Mouse (Mus musculus): ENCODE data around the gene Kif2c. TPM values are rescaled to one million over a fixed set of nuclear protein-coding genes. Genes with fewer than 3 reads are reported as not detected.

Kif2c gene
- polyA plus RNA-seq, 1 experiment from 2014 or later, result 24.6 TPM

DNA sequence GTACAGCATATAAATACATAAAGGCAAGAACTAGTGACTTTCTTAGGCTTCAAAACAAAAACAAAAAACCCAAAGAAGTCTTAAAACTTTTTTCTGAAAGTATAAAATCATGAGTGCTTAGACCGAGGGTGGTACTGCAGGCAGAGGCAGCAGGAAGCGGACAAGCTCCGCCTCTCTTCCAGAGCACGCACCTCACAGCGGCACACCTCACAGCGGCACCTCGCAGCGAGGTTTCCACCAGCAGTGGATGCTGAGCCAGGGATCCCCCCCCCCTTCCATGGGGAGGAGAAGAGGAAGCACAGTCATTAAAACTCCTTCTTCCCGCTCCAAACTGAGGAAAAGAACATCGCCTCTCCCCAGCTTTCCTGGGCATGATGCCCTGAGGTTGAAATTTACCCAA lies 22.8 kb downstream of the Kif2c start:
- no peak overlapping the region for H3K9ac ChIP-seq (ENCODE audit: low read depth, low read length)
- H3K9me3 ChIP-seq (replicated peaks; ENCODE audit: low read length), result no peaks in the 10 kb centered on the region
- DNase-seq (ENCODE audit: low spot score), result no peak
- no peaks in the 10 kb centered on the region for H3K27me3 ChIP-seq (ENCODE audit: insufficient read depth, low read length)
- no peak for ATAC-seq (replicated peaks; ENCODE audit: low FRiP score, low read depth)
- H3K27ac ChIP-seq, result no peak overlapping the region
- no peaks in the 10 kb centered on the region for H3K4me1 ChIP-seq (replicated peaks; ENCODE audit: insufficient read depth, low read length)
- no peak overlapping the region for H3K4me2 ChIP-seq (ENCODE audit: low read length)
- 84% methylated on average over 10 of the region's 10 CpGs for WGBS
- no peak for TF ChIP-seq CTCF (IDR thresholded peaks at IDR 0.05; ENCODE audit: low read depth)
- H3K36me3 ChIP-seq (ENCODE audit: insufficient read depth, low read length), result peaks cover 23% of the 10 kb centered on the region
- no peak overlapping the region for H3K4me3 ChIP-seq (replicated peaks; ENCODE audit: low read depth, low read length)

DNA sequence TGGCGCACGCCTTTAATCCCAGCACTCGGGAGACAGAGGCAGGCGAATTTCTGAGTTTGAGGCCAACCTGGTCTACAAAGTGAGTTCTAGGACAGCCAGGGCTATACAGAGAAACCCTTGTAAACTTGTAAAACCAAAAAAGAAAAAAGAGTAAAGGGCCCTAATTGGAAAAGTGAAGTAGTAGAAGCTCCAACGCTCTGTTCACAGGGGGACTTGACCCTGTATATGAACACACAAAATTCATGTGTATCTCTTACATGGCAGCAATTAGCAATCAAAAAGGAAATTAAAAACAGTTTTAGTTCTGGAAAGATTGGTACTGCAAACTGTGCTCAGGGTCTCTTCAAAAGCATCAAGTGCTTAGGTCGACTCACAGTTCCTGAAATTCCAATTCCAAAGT lies 26.1 kb downstream of the Kif2c start:
- no peaks in the 10 kb centered on the region for H3K27me3 ChIP-seq (ENCODE audit: insufficient read depth, low read length)
- H3K9me3 ChIP-seq (replicated peaks; ENCODE audit: low read length), result no peaks in the 10 kb centered on the region
- ATAC-seq (replicated peaks; ENCODE audit: low FRiP score, low read depth), result no peak
- H3K36me3 ChIP-seq (ENCODE audit: insufficient read depth, low read length), result peaks cover 32% of the 10 kb centered on the region
- H3K4me1 ChIP-seq (replicated peaks; ENCODE audit: insufficient read depth, low read length), result peaks cover 6% of the 10 kb centered on the region; the same call in 1 of the 2 replicates
- peak overlapping the region; percentile 90; the same call in 1 of the 2 replicates for H3K9ac ChIP-seq (ENCODE audit: low read depth, low read length)
- H3K27ac ChIP-seq, result peak overlapping the region; percentile 95
- peak overlapping the region; percentile 93 for H3K4me3 ChIP-seq (replicated peaks; ENCODE audit: low read depth, low read length)
- TF ChIP-seq CTCF (IDR thresholded peaks at IDR 0.05; ENCODE audit: low read depth), result no peak
- peak overlapping the region; percentile 86 for H3K4me2 ChIP-seq (ENCODE audit: low read length)
- DNase-seq (ENCODE audit: low spot score), result no peak
- 28% methylated on average over 6 of the region's 6 CpGs for WGBS

DNA sequence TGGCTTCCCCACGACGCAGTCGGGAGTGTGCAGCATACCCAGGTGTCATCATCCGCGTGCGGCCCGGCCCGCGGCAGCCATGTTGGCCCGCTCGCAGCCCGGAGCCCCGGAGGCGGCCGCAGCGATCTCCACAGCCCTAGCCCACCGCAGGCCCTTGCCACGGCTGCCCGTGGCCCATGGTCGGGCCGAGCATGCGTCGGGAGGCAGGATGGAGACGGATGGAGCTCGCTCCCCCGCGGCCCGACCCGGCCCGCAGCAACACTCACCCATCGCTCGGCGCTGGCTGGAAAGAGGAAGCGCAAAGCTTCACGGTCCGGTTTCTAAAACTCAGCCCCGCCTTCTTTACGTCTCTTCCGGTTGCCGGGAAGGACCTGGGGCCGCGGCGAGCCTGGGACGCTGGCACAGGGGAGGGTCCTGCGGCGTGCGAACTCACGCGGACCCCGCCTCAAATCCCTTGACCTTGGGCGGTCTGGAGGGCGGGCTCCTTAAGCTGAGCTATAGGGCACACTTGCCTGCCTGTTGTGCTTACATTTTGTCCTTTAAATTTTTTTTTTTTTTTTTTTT lies 26.6 kb downstream of the Kif2c start, which contains the start of gene Rps8:
Rps8 (minus strand) TSS at position 452 of the 564 bp plus-strand sequence.
- Histone ChIP-seq H3K36me3 (ENCODE audit: insufficient read depth, low read length) (peaks cover 33% of the 10 kb centered on the region), H3K9ac (ENCODE audit: low read depth, low read length) (peak within 1 kb of the TSS; percentile 90), H3K27me3 (ENCODE audit: insufficient read depth, low read length) (no peaks in the 10 kb centered on the region), H3K4me1 (replicated peaks; ENCODE audit: insufficient read depth, low read length) (peaks cover 6% of the 10 kb centered on the region; the same call in 1 of the 2 replicates), H3K9me3 (replicated peaks; ENCODE audit: low read length) (no peaks in the 10 kb centered on the region), H3K4me3 (replicated peaks; ENCODE audit: low read depth, low read length) (peak within 1 kb of the TSS; percentile 93), H3K4me2 (ENCODE audit: low read length) (peak within 1 kb of the TSS; percentile 86), H3K27ac (peak within 1 kb of the TSS; percentile 95)
- ATAC-seq (replicated peaks; ENCODE audit: low FRiP score, low read depth), result peak; percentile 89
- 0% methylated on average over 52 of the region's 52 CpGs for WGBS
- no peak for TF ChIP-seq CTCF (IDR thresholded peaks at IDR 0.05; ENCODE audit: low read depth)
- peak; percentile 96 for DNase-seq (ENCODE audit: low spot score)

DNA sequence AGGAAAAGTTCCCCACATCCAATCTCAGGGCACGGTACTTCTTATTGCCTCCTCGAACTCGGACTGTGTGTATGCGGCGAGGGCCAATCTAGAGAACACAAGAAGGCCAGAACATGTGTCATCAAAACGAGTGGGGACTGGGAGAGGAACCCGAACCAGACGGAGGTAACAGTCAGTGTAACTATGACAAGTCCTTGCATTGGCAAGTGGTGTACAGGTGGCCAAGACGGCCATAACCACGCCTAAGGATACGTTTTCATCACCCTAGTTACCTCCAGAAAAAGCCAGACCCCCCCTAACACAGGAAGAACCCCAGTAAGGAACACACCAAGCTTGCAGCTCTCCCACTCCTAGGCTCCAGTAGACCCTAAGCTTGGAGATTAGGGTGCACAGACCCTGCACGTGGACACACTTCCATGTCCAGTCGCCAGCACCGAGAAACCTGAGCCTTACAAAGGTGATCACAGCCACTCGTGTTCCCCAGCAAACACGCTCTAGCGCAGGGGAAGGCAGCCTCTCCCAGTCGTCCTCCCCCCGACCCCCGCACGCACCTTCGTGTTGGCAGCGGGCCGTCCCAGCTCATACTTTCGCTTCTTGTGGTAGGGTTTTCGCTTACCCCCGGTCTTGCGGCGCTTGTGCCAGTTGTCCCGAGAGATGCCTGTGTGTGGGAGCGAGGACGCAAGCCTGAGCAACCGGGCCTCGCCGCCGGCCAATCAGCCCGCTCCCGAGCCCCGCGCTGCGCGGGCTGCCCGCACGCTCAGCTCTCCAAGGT lies 27.2 kb downstream of the Kif2c start:
- peak overlapping the region; percentile 95 for H3K27ac ChIP-seq
- H3K4me2 ChIP-seq (ENCODE audit: low read length), result peak overlapping the region; percentile 86
- peaks cover 6% of the 10 kb centered on the region; the same call in 1 of the 2 replicates for H3K4me1 ChIP-seq (replicated peaks; ENCODE audit: insufficient read depth, low read length)
- H3K9ac ChIP-seq (ENCODE audit: low read depth, low read length), result peak overlapping the region; percentile 90
- no peak for TF ChIP-seq CTCF (IDR thresholded peaks at IDR 0.05; ENCODE audit: low read depth)
- no peaks in the 10 kb centered on the region for H3K9me3 ChIP-seq (replicated peaks; ENCODE audit: low read length)
- peaks cover 35% of the 10 kb centered on the region for H3K36me3 ChIP-seq (ENCODE audit: insufficient read depth, low read length)
- peak overlapping the region; percentile 93 for H3K4me3 ChIP-seq (replicated peaks; ENCODE audit: low read depth, low read length)
- WGBS, result 2% methylated on average over 44 of the region's 44 CpGs
- H3K27me3 ChIP-seq (ENCODE audit: insufficient read depth, low read length), result no peaks in the 10 kb centered on the region
- ATAC-seq (replicated peaks; ENCODE audit: low FRiP score, low read depth) (peak; percentile 18; the same call in 1 of the 2 replicates), DNase-seq (ENCODE audit: low spot score) (no peak)

DNA sequence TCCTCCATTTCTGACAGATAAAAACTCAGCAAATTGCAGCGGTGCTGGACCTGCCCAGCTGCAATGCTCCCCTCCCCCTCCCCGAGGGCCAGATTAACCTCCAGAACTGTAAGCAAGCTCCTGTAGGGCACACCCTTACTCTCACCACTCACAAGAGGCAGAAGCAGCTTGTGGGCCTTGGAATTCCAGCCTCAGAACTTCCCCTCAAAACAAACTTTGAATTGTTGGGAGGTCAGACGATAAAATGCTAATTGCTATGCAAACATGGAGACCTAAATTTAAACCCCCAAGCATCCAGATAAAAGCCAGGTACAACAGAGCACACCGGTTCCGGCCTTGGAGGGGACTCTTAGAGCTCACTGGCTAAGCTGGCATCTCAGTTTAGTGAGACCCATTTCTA lies 29.7 kb downstream of the Kif2c start:
- H3K4me3 ChIP-seq (replicated peaks; ENCODE audit: low read depth, low read length), result no peak overlapping the region
- no peaks in the 10 kb centered on the region for H3K27me3 ChIP-seq (ENCODE audit: insufficient read depth, low read length)
- H3K36me3 ChIP-seq (ENCODE audit: insufficient read depth, low read length), result peaks cover 31% of the 10 kb centered on the region
- no peak for TF ChIP-seq CTCF (IDR thresholded peaks at IDR 0.05; ENCODE audit: low read depth)
- no peak overlapping the region for H3K27ac ChIP-seq
- H3K9ac ChIP-seq (ENCODE audit: low read depth, low read length), result no peak overlapping the region
- H3K4me1 ChIP-seq (replicated peaks; ENCODE audit: insufficient read depth, low read length), result peaks cover 6% of the 10 kb centered on the region; the same call in 1 of the 2 replicates
- 72% methylated on average over 5 of the region's 5 CpGs for WGBS
- H3K9me3 ChIP-seq (replicated peaks; ENCODE audit: low read length), result no peaks in the 10 kb centered on the region
- ATAC-seq (replicated peaks; ENCODE audit: low FRiP score, low read depth), result no peak
- DNase-seq (ENCODE audit: low spot score), result no peak
- no peak overlapping the region for H3K4me2 ChIP-seq (ENCODE audit: low read length)

DNA sequence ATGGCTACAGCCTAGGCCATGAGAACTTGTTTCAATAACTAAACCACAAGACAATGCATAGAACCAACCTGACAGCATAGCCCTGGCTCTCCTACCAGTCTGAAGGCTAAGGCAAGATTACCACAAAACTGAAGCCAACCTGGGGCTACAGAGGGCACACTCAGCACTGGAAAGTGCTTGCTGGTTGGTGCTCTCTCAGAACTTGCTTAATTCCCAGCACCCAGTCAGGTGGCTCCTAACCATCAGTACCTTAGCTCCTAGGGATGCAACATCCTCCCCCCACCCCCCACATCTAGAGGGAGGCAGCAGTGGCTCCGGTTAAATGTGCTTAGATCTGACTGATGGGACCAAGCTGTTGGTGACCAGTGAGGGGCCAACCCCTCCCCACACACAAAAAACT lies 31.0 kb downstream of the Kif2c start:
- no peaks in the 10 kb centered on the region for H3K27me3 ChIP-seq (ENCODE audit: insufficient read depth, low read length)
- H3K9me3 ChIP-seq (replicated peaks; ENCODE audit: low read length), result no peaks in the 10 kb centered on the region
- no peak for ATAC-seq (replicated peaks; ENCODE audit: low FRiP score, low read depth)
- H3K4me1 ChIP-seq (replicated peaks; ENCODE audit: insufficient read depth, low read length), result peaks cover 6% of the 10 kb centered on the region; the same call in 1 of the 2 replicates
- 53% methylated on average over 1 of the region's 1 CpGs for WGBS
- DNase-seq (ENCODE audit: low spot score), result no peak
- no peak overlapping the region for H3K4me3 ChIP-seq (replicated peaks; ENCODE audit: low read depth, low read length)
- peaks cover 31% of the 10 kb centered on the region for H3K36me3 ChIP-seq (ENCODE audit: insufficient read depth, low read length)
- no peak overlapping the region for H3K4me2 ChIP-seq (ENCODE audit: low read length)
- no peak for TF ChIP-seq CTCF (IDR thresholded peaks at IDR 0.05; ENCODE audit: low read depth)
- H3K27ac ChIP-seq, result no peak overlapping the region
- no peak overlapping the region for H3K9ac ChIP-seq (ENCODE audit: low read depth, low read length)
